Mouse (Mus musculus) adrenal gland, postnatal 14 days (tissue): ENCODE results near the gene Ptcra. TPM values are rescaled to one million over a fixed set of nuclear protein-coding genes. Genes with fewer than 3 reads are reported as not detected.

Experiments used
- DNase-seq: peaks from one replicate; pipeline ENCODE4 v3.0.0; 2021; ENCODE audit warnings: mixed read lengths
- total RNA-seq: library from RNA; stranded (reverse); gene quantifications from 2 replicates; pipeline ENCODE4 v1.2.3, GENCODE M21; 2021

Ptcra gene
- total RNA-seq, 1 experiment from 2014 or later: 0.33 TPM

DNA sequence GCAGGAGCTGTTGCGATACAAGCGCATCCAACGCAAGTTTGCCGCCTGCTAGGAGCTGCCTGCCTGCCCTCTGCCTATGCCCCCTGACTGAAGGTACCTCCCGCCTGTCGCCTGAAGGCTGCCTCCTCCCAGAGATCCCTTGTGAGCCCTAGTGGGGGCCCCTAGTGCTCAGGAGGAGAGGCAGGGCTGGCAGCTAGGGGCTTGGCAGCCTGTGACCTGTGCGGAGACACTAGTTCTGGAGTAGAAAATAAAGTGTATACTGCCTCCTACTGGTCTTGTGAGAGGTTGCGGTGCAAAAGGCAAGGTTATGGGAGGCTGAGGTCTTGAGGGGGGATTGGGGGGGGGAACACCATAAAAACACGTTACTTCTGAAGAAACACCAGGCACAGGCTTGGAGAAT lies 38.2 kb downstream of the Ptcra start:
- peak; percentile 58 for DNase-seq

DNA sequence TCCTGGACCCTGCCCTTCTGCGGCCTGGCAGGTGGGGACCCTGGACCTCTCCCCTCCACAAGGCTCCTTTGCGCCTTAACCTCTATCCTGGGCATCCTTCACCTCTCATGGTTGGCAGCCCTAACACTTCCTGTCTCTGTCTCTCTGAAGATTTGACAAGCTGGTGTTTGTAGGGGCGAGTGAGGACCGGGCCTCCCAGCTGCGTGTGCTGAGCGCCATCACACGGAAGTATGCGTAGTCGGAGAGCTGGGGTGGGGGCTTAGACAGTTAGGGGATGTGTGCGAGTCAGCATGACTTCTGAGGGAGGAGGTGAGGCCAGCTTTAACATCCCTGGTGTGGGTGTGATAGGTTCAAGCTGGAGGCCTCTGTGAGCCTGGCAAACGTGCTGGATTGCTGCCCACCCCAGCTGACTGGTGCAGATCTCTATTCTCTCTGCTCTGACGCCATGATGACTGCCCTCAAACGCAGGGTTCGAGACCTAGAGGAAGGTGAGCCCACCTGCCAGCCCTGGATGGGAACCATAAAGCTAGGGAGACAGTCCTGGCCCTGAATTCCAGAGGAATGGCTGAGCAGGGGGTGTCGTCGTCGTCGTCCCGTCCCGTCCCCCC lies 38.9 kb downstream of the Ptcra start:
- no peak for DNase-seq

DNA sequence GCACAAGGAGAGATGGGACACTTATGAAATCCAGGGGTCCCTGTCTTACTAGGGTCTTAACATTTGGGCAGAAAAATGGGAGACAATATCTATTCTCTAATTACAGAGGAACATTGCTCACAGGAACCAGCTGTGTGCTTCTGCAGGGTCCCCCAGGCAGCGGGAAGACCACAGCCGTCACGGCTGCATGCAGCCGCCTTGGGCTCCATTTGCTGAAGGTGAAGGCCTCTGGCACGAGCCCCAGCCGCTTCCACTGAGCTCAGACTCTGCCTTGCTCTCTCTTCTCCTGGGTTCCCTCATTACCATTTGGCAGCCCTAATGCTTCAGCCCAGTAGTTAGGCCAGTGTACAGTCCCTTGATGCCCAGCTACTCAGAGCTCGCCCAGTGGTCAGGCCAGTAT lies 42.4 kb downstream of the Ptcra start:
- peak; percentile 61 for DNase-seq

DNA sequence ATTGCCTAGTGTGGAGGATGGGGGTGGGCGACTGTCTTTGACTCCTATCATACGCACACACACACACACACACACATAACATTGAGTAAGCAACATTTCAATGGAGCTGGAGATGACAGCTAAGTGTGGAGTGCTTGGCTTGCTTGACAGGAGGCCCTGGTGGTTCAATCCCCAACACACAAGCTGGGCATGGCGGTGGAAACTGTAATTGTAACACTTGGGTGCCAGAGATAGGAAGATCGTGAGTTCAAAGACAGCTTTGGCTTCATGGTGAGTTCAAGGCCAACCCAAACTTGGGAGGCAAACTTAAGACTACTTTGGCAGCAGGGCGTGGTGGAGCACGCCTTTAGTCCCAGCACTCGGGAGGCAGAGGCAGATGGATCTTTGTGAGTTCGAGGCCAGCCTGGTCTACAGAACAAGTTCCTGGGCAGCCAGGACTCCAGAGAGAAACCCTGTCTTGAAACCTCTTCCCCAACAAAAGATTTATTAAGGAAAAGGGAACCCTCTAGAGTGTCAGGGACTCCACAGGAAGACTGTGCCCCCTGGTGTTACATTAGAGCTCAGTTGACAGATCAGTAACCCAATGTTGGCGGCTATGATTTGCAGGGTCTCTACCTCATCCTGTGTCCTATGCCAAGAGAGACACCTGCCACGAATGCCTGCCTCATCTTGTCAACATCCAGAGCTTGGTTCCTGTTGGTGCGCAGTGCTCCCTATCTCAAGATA lies 48.6 kb downstream of the Ptcra start:
- no peak for DNase-seq

DNA sequence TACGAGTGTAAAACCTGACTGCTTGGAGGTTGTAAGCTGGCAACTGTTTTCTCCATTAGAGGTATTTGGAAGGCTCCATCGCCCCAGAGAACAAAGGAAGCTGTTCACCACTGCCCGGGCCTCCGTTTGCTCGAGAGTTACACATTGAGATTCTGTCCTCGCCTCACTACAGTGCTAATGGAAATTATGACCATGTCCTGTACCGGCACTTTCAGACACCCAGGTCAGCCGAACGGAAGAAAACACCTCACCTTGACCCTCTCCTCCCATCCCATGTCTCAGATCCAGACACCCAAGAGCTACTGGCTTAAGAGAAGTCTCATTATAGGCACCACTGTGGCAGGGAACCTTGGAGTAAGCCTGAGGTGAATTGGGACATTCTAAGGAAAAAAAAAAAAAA lies 49.7 kb downstream of the Ptcra start:
- no peak for DNase-seq

DNA sequence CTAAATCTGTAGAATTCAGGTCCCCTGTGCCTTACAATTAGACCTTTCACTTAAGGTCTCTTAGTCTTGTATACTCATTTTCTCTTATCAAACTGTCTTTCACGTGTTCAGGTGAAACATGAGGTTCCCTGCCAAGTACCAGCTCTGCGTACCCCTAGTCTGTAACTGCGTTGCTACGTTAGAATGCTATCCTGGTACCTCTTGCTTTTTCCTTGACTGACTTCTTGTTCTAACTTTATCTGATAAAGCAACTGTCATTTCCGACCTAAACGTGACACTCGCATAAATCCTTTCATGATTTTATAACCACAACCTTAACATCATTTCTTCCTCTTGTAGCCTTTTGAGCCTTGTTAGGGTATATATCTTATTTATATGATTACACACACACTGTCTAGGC lies 51.1 kb downstream of the Ptcra start:
- no peak for DNase-seq

DNA sequence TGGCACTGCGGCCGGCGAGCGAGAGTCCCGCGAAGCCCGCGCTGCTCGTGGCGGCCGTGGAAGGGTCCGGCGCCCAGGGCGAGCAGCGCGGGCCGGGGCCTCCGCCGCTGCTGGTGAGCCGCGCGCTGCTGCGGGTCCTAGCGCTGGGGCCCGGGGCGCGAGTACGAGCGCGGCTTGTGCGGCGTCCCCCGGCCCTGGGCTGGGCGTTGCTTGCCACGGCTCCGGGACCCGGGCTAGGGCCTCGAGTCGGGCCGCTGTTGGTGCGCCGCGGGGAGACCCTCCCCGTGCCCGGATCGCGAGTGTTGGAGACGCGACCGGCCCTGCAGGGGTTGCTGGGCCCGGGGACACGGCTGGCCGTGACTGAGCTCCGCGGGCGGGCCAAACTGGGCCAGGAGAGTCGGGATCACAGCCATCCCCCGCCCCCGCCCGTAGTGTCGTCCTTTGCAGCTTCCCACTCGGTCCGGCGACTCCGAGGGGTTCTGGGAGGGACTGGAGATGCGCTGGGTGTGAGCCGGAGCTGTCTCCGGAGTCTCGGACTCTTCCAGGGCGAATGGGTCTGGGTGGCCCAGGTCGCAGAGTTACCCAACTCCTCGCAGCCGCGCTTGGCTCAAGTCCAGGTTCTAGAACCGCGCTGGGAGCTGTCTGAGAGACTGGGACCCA lies 51.8 kb downstream of the Ptcra start:
- DNase-seq: peak; percentile 89

DNA sequence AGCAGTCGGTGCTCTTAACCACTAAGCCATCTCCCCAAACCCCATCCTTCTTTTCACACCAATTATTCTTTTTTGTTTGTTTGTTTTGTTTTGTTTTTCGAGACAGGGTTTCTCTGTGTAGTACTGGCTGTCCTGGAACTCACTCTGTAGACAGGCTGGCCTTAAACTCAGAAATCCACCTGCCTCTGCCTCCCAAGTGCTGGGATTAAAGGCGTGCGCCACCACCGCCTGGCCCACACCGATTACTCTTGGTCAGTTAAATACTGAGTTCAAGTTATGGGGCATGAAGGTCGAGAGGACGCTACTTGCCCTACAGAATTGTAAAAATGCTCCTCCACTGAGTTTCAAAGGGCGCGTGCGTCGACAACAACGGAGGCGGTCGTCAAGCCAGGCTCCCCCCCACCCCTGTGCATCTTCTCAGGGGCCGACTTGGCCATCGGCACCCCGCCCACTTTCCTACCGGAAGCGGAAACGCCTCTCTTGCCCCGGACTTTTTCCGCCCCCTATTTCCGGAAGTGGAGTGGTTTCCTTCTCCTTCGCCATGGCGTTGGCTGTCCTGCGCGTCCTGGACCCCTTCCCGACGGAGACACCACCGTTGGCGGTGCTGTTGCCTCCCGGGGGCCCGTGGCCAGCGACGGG lies 52.4 kb downstream of the Ptcra start, which contains the start of gene Pex6:
Gene Pex6 (plus strand): TSS at position 505 of the 639 bp plus-strand sequence.
- peak; percentile 96 for DNase-seq

DNA sequence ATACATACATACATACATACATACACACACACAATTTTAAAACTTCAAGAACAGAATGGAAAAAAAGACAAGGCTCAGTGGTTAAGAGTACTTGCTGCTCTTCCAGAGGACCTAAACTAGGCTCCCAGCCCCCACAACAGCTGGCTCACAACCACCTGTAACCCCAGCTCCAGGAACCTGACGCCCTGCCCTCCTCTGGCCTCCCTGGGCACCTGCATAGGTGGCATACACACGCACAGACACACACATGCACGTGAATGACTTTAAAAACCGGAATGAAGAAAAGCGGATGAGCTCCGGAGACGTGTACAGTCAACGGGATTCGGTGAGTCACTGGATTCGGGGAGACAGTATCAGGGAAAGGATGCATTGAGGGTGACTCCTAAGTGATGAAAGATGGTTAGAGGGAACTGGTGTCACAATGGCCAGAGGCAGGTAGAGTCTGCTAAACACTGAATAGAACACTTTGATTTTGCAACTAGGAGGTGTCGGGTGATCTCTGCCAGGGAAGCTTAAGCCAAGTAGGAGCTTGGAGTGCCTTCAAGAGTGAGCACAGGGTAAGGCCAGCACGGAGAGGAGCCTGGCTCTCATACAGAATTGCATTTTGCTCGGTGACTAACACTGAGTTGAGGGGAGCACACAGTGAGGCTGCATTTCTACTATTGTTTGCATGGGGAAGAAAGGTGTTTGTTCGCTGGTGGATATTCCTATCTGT lies 57.0 kb downstream of the Ptcra start:
- peak; percentile 54 for DNase-seq

Other genes with a start within 250 kb of the Ptcra start
- 17.1 and 20.7 TPM in 2 replicates for gene Cul9, start 217.3 kb downstream of the Ptcra start, total RNA-seq
- 38.4 and 39.2 TPM in 2 replicates for gene Srf, start 207.5 kb downstream of the Ptcra start, total RNA-seq
- gene Ptk7, start 134.2 kb downstream of the Ptcra start, total RNA-seq: 13.8 and 16.0 TPM in 2 replicates
- 32.3 and 34.7 TPM in 2 replicates for gene Klc4, start 117.7 kb downstream of the Ptcra start, total RNA-seq
- gene Mrpl2, start 117.5 kb downstream of the Ptcra start, total RNA-seq: 127 and 134 TPM in 2 replicates
- gene Cul7, start 113.4 kb downstream of the Ptcra start, total RNA-seq: 45.5 and 52.3 TPM in 2 replicates
- 23.7 and 25.7 TPM in 2 replicates for gene Rrp36, start 89.4 kb downstream of the Ptcra start, total RNA-seq
- 80.5 and 90.2 TPM in 2 replicates for gene Mea1, start 84.9 kb downstream of the Ptcra start, total RNA-seq
- 80.0 and 83.6 TPM in 2 replicates for gene Klhdc3, start 82.8 kb downstream of the Ptcra start, total RNA-seq
- gene Ppp2r5d, start 58.6 kb downstream of the Ptcra start, total RNA-seq: 47.1 and 49.0 TPM in 2 replicates
- 70.2 and 72.3 TPM in 2 replicates for gene Pex6, start 52.2 kb downstream of the Ptcra start, total RNA-seq
- gene Gnmt, start 34.5 kb downstream of the Ptcra start, total RNA-seq: 6.9 and 124 TPM in 2 replicates
- gene Cnpy3, start 11.5 kb downstream of the Ptcra start, total RNA-seq: 41.0 and 43.1 TPM in 2 replicates
- gene 2310039H08Rik, start 8.9 kb upstream of the Ptcra start, total RNA-seq: 62.9 and 66.5 TPM in 2 replicates
- 92.0 and 97.4 TPM in 2 replicates for gene Rpl7l1, start 19.0 kb upstream of the Ptcra start, total RNA-seq
- gene Bicral, start 94.8 kb upstream of the Ptcra start, total RNA-seq: 19.4 and 20.1 TPM in 2 replicates
- 20.6 and 20.7 TPM in 2 replicates for gene Tbcc, start 127.0 kb upstream of the Ptcra start, total RNA-seq
- gene Prph2, start 146.7 kb upstream of the Ptcra start, total RNA-seq: not detected in 2 replicates
- 73.5 and 76.3 TPM in 2 replicates for gene Ubr2, start 246.8 kb upstream of the Ptcra start, total RNA-seq